Mouse (Mus musculus) megakaryocyte, embryonic 14.5 days (primary cell): ENCODE measurements around the gene Frrs1.

Experiments
- FLI1 ChIP-seq: IDR thresholded peaks from 2 replicates; pipeline ENCODE4 v1.6.1; 2012; ENCODE audit warnings: low read length, inconsistent platforms, mixed read lengths
- GATA1 ChIP-seq: IDR thresholded peaks from 3 replicates; pipeline ENCODE4 v1.6.1; 2012; ENCODE audit warnings: mixed read lengths, low read length, inconsistent platforms, borderline replicate concordance

GRCm38 (mm10) chr3:116861540-116862067 lies 2.3 kb downstream of the Frrs1 start:
- TF ChIP-seq FLI1, result no peak
- no peak for TF ChIP-seq GATA1
